Mouse (Mus musculus) Patski (cell line): ENCODE data around the gene Slc5a8. TPM values are rescaled to one million over a fixed set of nuclear protein-coding genes. Genes with fewer than 3 reads are reported as not detected.

Source experiments
- ATAC-seq: fragments of 100-300 bp; one replicate; pipeline ENCODE4 v1.8.0; 2021
- CTCF ChIA-PET: fragments of 350-600 bp; sonication (Branson Sonifier 250); formaldehyde crosslinking; loops from one replicate; lab custom pipeline; 2022; ENCODE audit warnings: inconsistent platforms; lab: Charles Lee
- POLR2A ChIA-PET: fragments of 350-600 bp; sonication (Branson Sonifier 250); formaldehyde crosslinking; loops from one replicate; lab custom pipeline; 2022; ENCODE audit warnings: antibody characterized with exemption, inconsistent platforms; lab: Charles Lee
- DNase-seq: peaks from one replicate; pipeline ENCODE4 v3.0.0-alpha.2; 2011; ENCODE audit warnings: low read depth, low spot score
- H3K27me3 ChIP-seq: fragments of 371-371 bp; one replicate; pipeline ENCODE4 v1.5.1; 2021
- CTCF ChIP-seq: fragments of 100-300 bp; IDR thresholded peaks from one replicate; pipeline ENCODE4 v1.5.1; 2021
- in situ Hi-C: fragments of 300-500 bp; cut with MboI; formaldehyde crosslinking; loops from 3 replicates; pipeline ENCODE4 v1.11.1; 2018; ENCODE audit warnings: low pct_unique_long_range_greater_than_20kb, mixed read lengths
- polyA plus RNA-seq: library from polyadenylated mRNA; unstranded; gene quantifications from one replicate; pipeline ENCODE4 v1.2.3, GENCODE M21; 2021

Slc5a8 gene
- polyA plus RNA-seq, 1 experiment from 2014 or later: 0.01 TPM

- no peak for TF ChIP-seq CTCF
- DNase-seq: no peak
- ATAC-seq: no peak
- in situ Hi-C loops: loop anchor here (25.0 kb wide), 1 partner anchor 617 kb away; no protein-coding TSS in a partner anchor
- ChIA-PET CTCF (interaction anchor here (1.3 kb wide), 1 partner anchor 9 kb away, joined by 4 read pairs; no protein-coding TSS in a partner anchor), POLR2A (no interaction called here)
- H3K27me3 ChIP-seq: no peaks in the 10 kb centered on the region
These were observed 93.1 kb downstream of the Slc5a8 start for GRCm38 (mm10) chr10:88978932-88979331.

Other genes with a start within 250 kb of the Slc5a8 start
- gene Spic, start 201.0 kb upstream of the Slc5a8 start, polyA plus RNA-seq: not detected
- gene Arl1, start 155.1 kb upstream of the Slc5a8 start, polyA plus RNA-seq: 135 TPM
- 26.3 TPM for gene Utp20, start 59.2 kb upstream of the Slc5a8 start, polyA plus RNA-seq